Mouse (Mus musculus) lung, adult 2 months (tissue): ENCODE data around the gene Chac1.

Source experiments
- CTCF ChIP-seq: fragments of 200-500 bp; IDR thresholded peaks from 2 replicates; pipeline ENCODE4 v1.5.1; 2011; ENCODE audit warnings: mild to moderate bottlenecking, low read length, control low read depth; ENCODE audit not compliant: insufficient read depth
- POLR2A ChIP-seq: fragments of 200-500 bp; IDR thresholded peaks from 2 replicates; pipeline ENCODE4 v1.6.1; 2011; ENCODE audit warnings: low read depth, mild to moderate bottlenecking, control low read depth, low read length, borderline replicate concordance; ENCODE audit errors: extremely low read depth

DNA sequence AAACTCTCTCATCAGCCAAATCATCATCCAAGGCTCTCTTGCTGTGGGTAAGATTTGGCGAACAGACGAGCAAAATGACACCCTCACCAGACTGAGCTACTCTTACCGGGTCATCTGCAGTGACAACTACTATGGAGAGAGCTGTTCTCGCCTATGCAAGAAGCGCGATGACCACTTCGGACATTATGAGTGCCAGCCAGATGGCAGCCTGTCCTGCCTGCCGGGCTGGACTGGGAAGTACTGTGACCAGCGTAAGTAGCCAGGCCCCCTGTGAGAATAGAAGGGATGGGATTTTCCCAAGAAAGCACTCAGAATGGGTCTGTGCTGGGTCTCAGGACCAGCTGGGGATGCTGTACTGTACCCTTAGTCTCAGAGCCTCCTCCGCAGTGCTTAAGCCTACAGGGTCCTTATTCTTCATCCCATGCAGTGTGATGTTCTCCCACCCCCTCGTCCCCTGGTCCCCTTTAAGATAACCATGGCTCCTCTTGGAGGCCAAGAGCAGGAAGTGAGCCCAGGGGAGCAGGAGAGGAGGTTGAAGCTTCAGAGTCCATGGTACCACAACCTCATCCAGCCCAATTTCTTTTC lies 23.0 kb upstream of the Chac1 start:
- TF ChIP-seq CTCF (no peak), POLR2A (no peak)
